In the genomic region with DNA sequence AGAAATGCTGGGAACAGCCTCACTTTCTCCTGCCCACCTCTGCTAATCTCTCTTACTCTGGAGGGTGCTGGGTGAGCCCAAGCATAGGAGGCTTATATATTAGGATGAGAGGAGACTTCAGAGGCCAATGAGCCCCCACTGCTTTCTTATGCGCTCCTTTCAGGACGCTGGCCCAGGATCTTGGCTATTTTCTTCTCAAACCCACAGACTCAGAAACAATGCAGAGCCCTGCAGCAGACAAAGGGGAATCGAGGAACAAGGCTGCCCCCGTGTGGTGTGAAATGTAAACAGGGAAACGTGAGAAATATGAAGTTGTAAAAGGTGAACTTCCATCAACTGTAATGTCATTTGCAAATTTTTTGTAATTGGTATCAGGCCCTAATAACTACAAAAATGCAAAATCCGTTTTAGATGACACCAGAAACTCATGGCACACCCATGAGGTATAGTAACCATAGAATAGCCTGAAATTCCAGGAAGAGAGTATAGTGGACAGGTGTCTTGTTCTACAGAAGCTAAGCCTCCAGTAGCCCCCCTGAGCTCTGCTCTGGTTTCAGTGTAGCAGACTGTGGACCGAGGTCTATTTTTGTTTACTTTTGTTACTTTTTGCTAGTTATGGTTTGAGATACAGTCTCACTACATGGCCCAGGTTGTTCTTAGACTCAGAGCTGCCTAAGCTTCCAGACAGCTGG, we compare ENCODE assay signal across 8 mouse cellular contexts. TPM values are rescaled to one million over a fixed set of nuclear protein-coding genes. Genes with fewer than 3 reads are reported as not detected.
DNase-seq lines count a peak whose midpoint lies in the region; ATAC-seq and TF ChIP-seq lines count a peak whose summit lies in the region.

No protein-coding gene starts in this region.

- no peaks in the 10 kb centered on the region for H3K4me1 ChIP-seq in ES-Bruce4 (ENCODE audit: control insufficient read depth, insufficient read depth, low read length)
- H3K4me1 ChIP-seq in midbrain, embryonic 16.5 days (ENCODE audit: control insufficient read depth, insufficient read depth, low read length): peaks cover 2% of the 10 kb centered on the region; the same call in 1 of the 2 replicates

- H3K9ac ChIP-seq in ES-Bruce4 (ENCODE audit: low read depth, poor library complexity, severe bottlenecking): no peak overlapping the region
- H3K9ac ChIP-seq in midbrain, embryonic 16.5 days (ENCODE audit: low read depth, low read length): no peak overlapping the region

- no peak overlapping the region for H3K4me3 ChIP-seq in ES-Bruce4 (ENCODE audit: low read depth, low read length)
- H3K4me3 ChIP-seq in midbrain, embryonic 16.5 days (ENCODE audit: low read depth, low read length): no peak overlapping the region

- H3K27me3 ChIP-seq in ES-Bruce4 (ENCODE audit: control insufficient read depth, insufficient read depth, low read length, poor library complexity, severe bottlenecking): no peaks in the 10 kb centered on the region
- H3K27me3 ChIP-seq in midbrain, embryonic 16.5 days (ENCODE audit: control insufficient read depth, insufficient read depth, low read depth, low read length): no peaks in the 10 kb centered on the region

- no peak for TF ChIP-seq EP300 in ES-Bruce4 (IDR thresholded peaks at IDR 0.05; ENCODE audit: insufficient read depth, low read depth, low read length)

- peak; percentile 62 for TF ChIP-seq CTCF in ES-Bruce4 (IDR thresholded peaks at IDR 0.05; ENCODE audit: low read depth, low read length)

- TF ChIP-seq POLR2A in ES-Bruce4 (IDR thresholded peaks at IDR 0.05; ENCODE audit: insufficient read depth, low read length): no peak

- H3K27ac ChIP-seq in ES-Bruce4 (ENCODE audit: insufficient read depth, low read length): no peak overlapping the region
- no peak overlapping the region for H3K27ac ChIP-seq in midbrain, embryonic 16.5 days (ENCODE audit: low read length)

- H3K4me2 ChIP-seq in midbrain, embryonic 16.5 days (ENCODE audit: low read length): peak overlapping the region; percentile 19; the same call in 1 of the 2 replicates

- peak; percentile 80 for ATAC-seq in midbrain, embryonic 16.5 days
- no peak for ATAC-seq in inflammation-experienced regulatory T-cells, adult 6 months

- peak; percentile 11 to 58 for DNase-seq in heart, adult 18-20 months
- DNase-seq in heart, postnatal 25 days (ENCODE audit: low spot score): no peak
- DNase-seq in cerebellum, adult 9-10 months: peak; percentile 71
- peak; percentile 45 to 47 for DNase-seq in heart, postnatal 36 days
- peak; percentile 52 to 69 for DNase-seq in left cerebral cortex, adult 18-20 months (ENCODE audit: low spot score in 2 of 2)

- no peaks in the 10 kb centered on the region for H3K36me3 ChIP-seq in ES-Bruce4 (ENCODE audit: control insufficient read depth, insufficient read depth, low read length, poor library complexity, severe bottlenecking)
- H3K36me3 ChIP-seq in midbrain, embryonic 16.5 days (ENCODE audit: control insufficient read depth, insufficient read depth, low read length): no peaks in the 10 kb centered on the region

- H3K9me3 ChIP-seq in ES-Bruce4 (replicated peaks; ENCODE audit: control insufficient read depth, insufficient read depth, low read length, poor library complexity, severe bottlenecking): no peaks in the 10 kb centered on the region
- H3K9me3 ChIP-seq in midbrain, embryonic 16.5 days (replicated peaks; ENCODE audit: control insufficient read depth, low read length, poor library complexity, severe bottlenecking): no peaks in the 10 kb centered on the region

- intact Hi-C loops in heart, postnatal 25 days (cut with DNase I): loop anchor here (2.0 kb wide), 3 partner anchors 61 to 197 kb away; no protein-coding TSS in a partner anchor
- intact Hi-C loops in heart, postnatal 36 days (cut with DNase I): loop anchor here (1.0 to 2.0 kb wide), 3 partner anchors 61 to 197 kb away; no protein-coding TSS in a partner anchor

- WGBS in midbrain, embryonic 16.5 days: 11% methylated on average over 7 of the region's 7 CpGs

RNA-seq across cellular contexts. Expression of gene Tcf21, which starts 43.8 kb away (rescaled TPM):
- 1 to 10 TPM; 7.0 to 7.7 TPM for total RNA-seq in heart, adult 18-20 months (2021)
- total RNA-seq in heart, postnatal 25 days (2021): 10 to 100 TPM; 10.9 to 14.4 TPM
- polyA plus RNA-seq in ES-Bruce4 (2011; ENCODE audit: insufficient read depth, insufficient read length, low read depth, missing spikeins): not detected in 2 replicates
- 10 to 100 TPM; 10.3 to 12.4 TPM for total RNA-seq in heart, postnatal 36 days (2021)
- total RNA-seq in left cerebral cortex, adult 18-20 months (2021): not detected
- polyA plus RNA-seq in midbrain, embryonic 16.5 days (2015; fragmentation: Nextera tagmentation; extraction: Ambion mirVana): 0.16 and 0.19 TPM in 2 replicates
- under 1 TPM in 1 of 3 experiments, not detected in 2; 0.27 TPM for polyA plus RNA-seq in inflammation-experienced regulatory T-cells, adult 6 months (2017; shearing (Covaris generic))

RNA-seq across cellular contexts. Expression of gene Tbpl1, which starts 44.4 kb away (rescaled TPM):
- total RNA-seq in heart, adult 18-20 months (2021): 10 to 100 TPM; 20.1 to 20.4 TPM
- total RNA-seq in heart, postnatal 25 days (2021): 10 to 100 TPM; 19.1 to 21.1 TPM
- 42.9 and 46.1 TPM in 2 replicates for polyA plus RNA-seq in ES-Bruce4 (2011; ENCODE audit: insufficient read depth, insufficient read length, low read depth, missing spikeins)
- total RNA-seq in heart, postnatal 36 days (2021): 10 to 100 TPM; 18.2 to 21.4 TPM
- 10 to 100 TPM; 67.4 to 73.2 TPM for total RNA-seq in left cerebral cortex, adult 18-20 months (2021)
- polyA plus RNA-seq in midbrain, embryonic 16.5 days (2015; fragmentation: Nextera tagmentation; extraction: Ambion mirVana): 88.8 and 99.7 TPM in 2 replicates
- 10 to 100 TPM; 65.0 to 90.8 (median 75.4) TPM for polyA plus RNA-seq in inflammation-experienced regulatory T-cells, adult 6 months (2017; shearing (Covaris generic))

Comparison
In these comparisons a context has a peak if more than half of its experiments do, and no peak if none do; other contexts are left out.
1. RNA of gene Tcf21, which starts 43.8 kb away (total RNA-seq): 10.9 to 14.4 TPM in heart, postnatal 25 days, 10.3 to 12.4 TPM in heart, postnatal 36 days and 7.0 to 7.7 TPM in heart, adult 18-20 months; not detected in left cerebral cortex, adult 18-20 months; every median in the first group is over 4 times any median in the second.